Mouse (Mus musculus): Measurements from ENCODE around the gene Slc30a10.

Slc30a10 gene

DNA sequence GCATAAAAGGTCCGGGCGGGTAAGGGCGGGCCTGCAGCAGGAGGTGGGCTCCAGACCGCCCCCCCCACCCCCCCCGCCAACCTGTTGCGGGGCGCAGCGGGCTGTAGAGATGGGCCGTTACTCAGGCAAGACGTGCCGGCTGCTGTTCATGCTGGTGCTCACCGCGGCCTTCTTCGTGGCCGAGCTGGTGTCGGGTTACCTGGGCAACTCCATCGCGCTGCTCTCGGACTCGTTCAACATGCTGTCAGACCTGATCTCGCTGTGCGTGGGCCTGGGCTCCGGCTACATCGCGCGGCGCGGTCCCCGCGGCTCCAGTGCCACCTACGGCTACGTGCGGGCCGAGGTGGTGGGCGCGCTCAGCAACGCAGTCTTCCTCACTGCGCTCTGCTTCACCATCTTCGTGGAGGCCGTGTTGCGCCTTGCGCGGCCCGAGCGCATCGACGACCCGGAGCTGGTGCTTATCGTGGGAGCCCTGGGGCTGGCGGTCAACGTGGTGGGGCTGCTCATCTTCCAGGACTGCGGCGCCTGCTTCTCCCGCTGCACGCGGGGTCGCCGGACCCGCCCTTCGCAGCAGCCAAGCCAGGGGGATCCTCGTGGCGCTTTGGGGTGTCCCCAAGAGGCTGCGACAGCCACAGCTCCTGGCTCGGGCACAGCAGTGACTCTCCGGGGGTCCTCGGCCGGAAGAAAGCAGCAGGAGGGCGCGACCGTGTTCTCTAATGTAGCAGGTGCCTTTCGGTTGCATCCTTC lies 480 bp downstream of the Slc30a10 start:
- in situ Hi-C loops (cut with MboI; ENCODE audit: low pct_unique_long_range_greater_than_20kb in 1 of 2, low sequenced_read_pairs in 2 of 2, unreplicated experiment in 1 of 2) = no loop called here

DNA sequence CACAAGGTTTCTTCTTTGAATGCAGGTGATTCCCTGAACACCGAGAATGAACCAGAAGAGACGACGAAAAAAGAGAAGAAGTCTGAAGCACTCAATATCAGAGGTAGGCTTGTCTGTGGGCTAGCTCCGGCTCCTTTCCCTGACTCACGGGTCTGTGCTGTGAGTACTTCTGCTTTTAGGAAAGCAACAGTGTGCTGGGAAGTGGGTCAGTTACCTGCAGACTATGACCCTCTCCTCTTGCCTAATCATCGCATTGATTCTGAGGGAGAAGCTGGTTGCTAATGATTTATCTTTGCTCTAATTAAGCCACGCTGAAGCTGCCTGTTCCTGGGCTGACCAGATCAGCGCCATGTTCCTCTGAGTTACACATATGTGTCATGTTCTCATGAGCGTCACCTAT lies 1.7 kb downstream of the Slc30a10 start:
- in situ Hi-C loops (cut with MboI; ENCODE audit: low pct_unique_long_range_greater_than_20kb in 1 of 2, low sequenced_read_pairs in 2 of 2, unreplicated experiment in 1 of 2) = no loop called here

DNA sequence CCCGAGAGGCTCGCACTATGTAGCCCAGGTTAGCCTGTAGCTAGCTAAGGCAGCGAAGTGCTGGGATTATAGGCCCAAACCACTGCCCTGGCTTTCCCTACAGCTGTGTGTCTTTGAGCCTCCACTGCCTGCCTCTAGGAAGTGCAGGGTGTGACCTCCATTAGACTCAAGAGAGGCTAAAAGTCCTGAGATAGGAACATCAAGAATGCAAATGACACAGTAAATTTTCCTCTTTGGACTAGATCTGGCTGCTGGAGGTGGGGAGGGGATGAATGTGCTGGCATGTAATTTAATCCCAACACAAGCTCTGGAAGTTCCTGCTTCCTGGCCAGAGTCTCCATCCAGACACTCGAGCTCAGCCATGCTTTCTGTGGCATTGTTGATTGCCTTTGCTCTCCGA lies 5.4 kb downstream of the Slc30a10 start:
- in situ Hi-C loops (cut with MboI; ENCODE audit: low pct_unique_long_range_greater_than_20kb in 1 of 2, low sequenced_read_pairs in 2 of 2, unreplicated experiment in 1 of 2) = no loop called here

DNA sequence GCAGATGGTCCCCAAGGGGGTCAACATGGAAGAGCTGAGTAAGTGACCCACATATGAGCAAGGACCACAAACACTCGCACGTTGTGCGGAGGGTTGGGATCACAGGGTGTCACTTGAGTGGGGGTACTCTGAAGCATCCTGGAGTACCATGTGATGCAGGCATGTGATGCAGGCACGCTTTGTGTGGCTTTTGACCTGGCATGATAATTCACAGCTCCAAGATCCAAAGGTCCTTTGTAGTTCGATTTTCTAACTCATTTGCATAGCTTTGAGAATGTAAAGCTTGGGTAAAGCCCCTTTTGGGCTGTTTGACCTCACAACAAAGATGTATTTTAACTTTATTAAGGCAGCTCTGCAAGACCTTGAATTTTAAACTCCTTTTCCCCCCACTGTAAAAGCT lies 8.2 kb downstream of the Slc30a10 start:
- in situ Hi-C loops (cut with MboI; ENCODE audit: low pct_unique_long_range_greater_than_20kb in 1 of 2, low sequenced_read_pairs in 2 of 2, unreplicated experiment in 1 of 2) = no loop called here

GRCm38 (mm10) chr1:185469551-185470021 lies 14.9 kb downstream of the Slc30a10 start:
- in situ Hi-C loops (cut with MboI; ENCODE audit: low pct_unique_long_range_greater_than_20kb in 1 of 2, low sequenced_read_pairs in 2 of 2, unreplicated experiment in 1 of 2) = no loop called here

DNA sequence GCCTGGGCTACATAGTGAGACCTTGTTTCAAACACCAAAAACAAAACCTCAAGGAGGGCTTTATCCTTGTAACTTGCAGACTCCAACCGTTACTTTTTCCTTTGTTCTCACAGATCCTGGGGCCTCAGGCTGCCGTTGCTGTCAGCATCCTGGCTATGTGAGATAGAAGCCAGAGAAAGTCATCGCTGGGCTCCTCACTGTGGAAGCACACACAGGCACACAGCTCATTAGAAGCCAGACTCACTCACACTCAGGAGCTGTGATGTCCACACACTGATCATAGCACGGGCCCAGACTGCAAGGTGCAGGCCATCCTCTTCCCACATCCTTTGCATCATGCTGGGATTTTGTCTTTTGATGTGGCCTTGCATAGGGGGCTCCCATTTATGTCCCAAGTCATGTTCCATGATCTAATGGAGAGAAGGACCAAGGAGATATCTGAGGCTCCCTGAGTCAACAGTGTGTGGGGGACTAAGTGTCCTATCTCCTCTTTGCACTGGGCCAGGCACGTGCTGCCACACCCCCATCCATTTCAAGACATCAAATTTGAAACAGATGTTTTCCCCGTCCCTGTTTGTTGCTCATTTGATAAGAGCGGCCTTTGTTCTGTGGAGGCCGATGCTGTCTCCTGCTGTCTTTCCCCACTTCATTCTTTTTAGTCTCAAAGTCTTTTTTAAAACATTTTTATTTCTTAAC lies 17.5 kb downstream of the Slc30a10 start:
- in situ Hi-C loops (cut with MboI; ENCODE audit: low pct_unique_long_range_greater_than_20kb in 1 of 2, low sequenced_read_pairs in 2 of 2, unreplicated experiment in 1 of 2) = no loop called here

DNA sequence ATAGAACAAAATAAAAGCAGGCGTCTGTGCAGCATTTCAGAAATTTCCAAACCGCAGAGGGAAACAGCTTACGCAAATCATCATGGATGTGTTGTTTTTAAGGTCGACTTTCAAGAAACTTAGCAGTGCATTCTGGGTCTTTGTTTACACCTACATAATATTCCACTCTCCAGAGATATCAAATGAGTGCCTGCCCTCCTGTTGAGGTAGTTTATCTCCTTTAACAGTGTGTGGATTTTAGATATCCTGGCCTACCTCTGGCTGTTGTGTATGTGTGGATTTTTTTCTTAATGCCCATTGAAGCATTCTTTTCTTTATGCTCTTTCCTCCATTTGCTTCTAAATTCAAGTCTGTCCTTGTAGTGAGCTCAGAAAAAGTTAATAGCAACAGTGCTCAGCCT lies 18.1 kb downstream of the Slc30a10 start:
- in situ Hi-C loops (cut with MboI; ENCODE audit: low pct_unique_long_range_greater_than_20kb in 1 of 2, low sequenced_read_pairs in 2 of 2, unreplicated experiment in 1 of 2) = no loop called here

- in situ Hi-C loops (cut with MboI; ENCODE audit: low pct_unique_long_range_greater_than_20kb in 1 of 2, low sequenced_read_pairs in 2 of 2, unreplicated experiment in 1 of 2) = no loop called here
These were observed 18.8 kb downstream of the Slc30a10 start for GRCm38 (mm10) chr1:185473437-185473836.

GRCm38 (mm10) chr1:185479861-185480260 lies 25.2 kb downstream of the Slc30a10 start:
- in situ Hi-C loops (cut with MboI; ENCODE audit: low pct_unique_long_range_greater_than_20kb in 1 of 2, low sequenced_read_pairs in 2 of 2, unreplicated experiment in 1 of 2) = no loop called here

GRCm38 (mm10) chr1:185482001-185482761 lies 27.5 kb downstream of the Slc30a10 start:
- in situ Hi-C loops (cut with MboI; ENCODE audit: low pct_unique_long_range_greater_than_20kb in 1 of 2, low sequenced_read_pairs in 2 of 2, unreplicated experiment in 1 of 2) = no loop called here

DNA sequence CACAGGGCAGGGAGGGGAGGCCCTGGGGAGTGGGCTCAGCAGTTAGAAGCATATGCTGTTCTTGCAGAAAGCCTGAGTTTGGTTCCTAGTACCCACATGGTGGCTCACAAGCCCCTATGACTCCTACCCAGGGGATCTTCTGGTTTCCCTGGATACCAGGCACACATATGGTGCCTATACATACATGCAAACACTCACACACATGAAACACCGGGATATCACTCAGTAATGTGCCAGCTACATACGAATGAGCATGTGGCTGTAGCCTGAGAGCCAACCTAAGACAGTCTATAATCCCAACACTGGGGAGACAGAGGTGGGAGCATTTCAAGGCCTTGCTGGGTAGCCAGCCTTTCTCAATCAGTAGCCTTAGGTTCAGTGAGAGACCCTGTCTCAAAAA lies 28.1 kb downstream of the Slc30a10 start:
- in situ Hi-C loops (cut with MboI; ENCODE audit: low pct_unique_long_range_greater_than_20kb in 1 of 2, low sequenced_read_pairs in 2 of 2, unreplicated experiment in 1 of 2) = no loop called here

GRCm38 (mm10) chr1:185483356-185484057 lies 28.9 kb downstream of the Slc30a10 start:
- in situ Hi-C loops (cut with MboI; ENCODE audit: low pct_unique_long_range_greater_than_20kb in 1 of 2, low sequenced_read_pairs in 2 of 2, unreplicated experiment in 1 of 2) = no loop called here

GRCm38 (mm10) chr1:185484281-185484680 lies 29.6 kb downstream of the Slc30a10 start:
- in situ Hi-C loops (cut with MboI; ENCODE audit: low pct_unique_long_range_greater_than_20kb in 1 of 2, low sequenced_read_pairs in 2 of 2, unreplicated experiment in 1 of 2) = no loop called here

GRCm38 (mm10) chr1:185489893-185490292 lies 35.2 kb downstream of the Slc30a10 start:
- in situ Hi-C loops (cut with MboI; ENCODE audit: low pct_unique_long_range_greater_than_20kb in 1 of 2, low sequenced_read_pairs in 2 of 2, unreplicated experiment in 1 of 2) = no loop called here

GRCm38 (mm10) chr1:185490603-185491002 lies 36.0 kb downstream of the Slc30a10 start:
- in situ Hi-C loops (cut with MboI; ENCODE audit: low pct_unique_long_range_greater_than_20kb in 1 of 2, low sequenced_read_pairs in 2 of 2, unreplicated experiment in 1 of 2) = no loop called here

- in situ Hi-C loops (cut with MboI; ENCODE audit: low pct_unique_long_range_greater_than_20kb in 1 of 2, low sequenced_read_pairs in 2 of 2, unreplicated experiment in 1 of 2) = no loop called here
These were observed 38.9 kb downstream of the Slc30a10 start for GRCm38 (mm10) chr1:185493439-185494034.

DNA sequence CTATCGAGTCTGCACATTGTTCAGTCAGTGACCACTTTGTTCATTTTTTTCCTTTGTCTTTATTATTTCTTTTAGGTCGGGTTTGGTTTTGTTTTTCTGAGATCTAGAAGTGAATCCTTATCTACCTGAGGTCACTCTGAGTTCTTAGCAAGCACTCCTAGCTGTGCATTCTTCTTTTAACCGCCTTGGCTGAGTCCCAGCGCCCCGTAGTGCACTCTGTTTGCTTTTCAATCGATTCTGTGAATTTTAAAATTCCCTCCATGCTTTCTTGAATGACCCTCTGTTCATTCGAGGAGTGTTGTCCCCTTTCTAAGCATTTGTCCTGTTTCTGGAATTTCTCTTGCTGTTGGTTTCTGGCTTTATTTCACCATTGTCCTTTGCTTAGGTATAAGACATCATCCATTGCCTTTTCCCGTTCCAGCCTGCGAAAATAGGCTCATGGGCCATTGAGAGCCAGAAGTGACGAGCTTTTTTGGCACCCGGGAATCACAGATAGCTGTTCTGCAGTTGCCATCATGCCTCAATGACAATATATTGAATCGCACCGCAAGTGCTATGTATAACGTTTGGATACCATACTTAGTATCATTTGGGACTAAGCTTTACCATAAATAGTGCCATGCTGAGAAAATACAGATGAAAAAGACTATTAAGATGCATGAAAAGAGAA lies 42.3 kb downstream of the Slc30a10 start:
- in situ Hi-C loops (cut with MboI; ENCODE audit: low pct_unique_long_range_greater_than_20kb in 1 of 2, low sequenced_read_pairs in 2 of 2, unreplicated experiment in 1 of 2) = no loop called here

DNA sequence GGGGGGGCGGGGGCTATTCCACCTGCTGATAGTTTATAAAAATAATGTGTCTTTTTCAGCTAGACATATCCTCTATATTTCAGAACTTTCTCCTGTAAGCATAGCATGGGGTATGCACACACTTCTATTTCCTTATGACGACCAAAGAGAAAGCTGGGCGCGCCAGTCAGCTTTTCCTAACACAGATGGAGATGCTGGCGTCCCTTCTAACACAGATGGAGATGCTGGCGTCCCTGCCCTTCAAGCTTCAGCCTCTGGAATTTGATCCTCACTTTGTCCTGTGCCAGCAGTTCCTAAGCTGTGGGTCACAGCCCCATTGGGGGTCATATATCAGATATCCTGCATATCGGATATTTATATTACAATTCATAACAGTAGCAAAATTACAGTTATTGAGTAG lies 46.0 kb downstream of the Slc30a10 start:
- in situ Hi-C loops (cut with MboI; ENCODE audit: low pct_unique_long_range_greater_than_20kb in 1 of 2, low sequenced_read_pairs in 2 of 2, unreplicated experiment in 1 of 2) = loop anchor here in 1 of 2 experiments (10.0 kb wide), 1 partner anchor 66 kb away; no protein-coding TSS in a partner anchor

Data from mouse embryonic stem cell (cell line).